Mouse (Mus musculus) forebrain, embryonic 11.5 days (tissue): ENCODE measurements around the gene Eif2d. TPM values are rescaled to one million over a fixed set of nuclear protein-coding genes. Genes with fewer than 3 reads are reported as not detected.

Experiments used
- ATAC-seq: fragments of 200-750 bp; cut with Nextera tagmentation; replicated peaks from 2 replicates; pipeline ENCODE4 v1.8.0; 2017; ENCODE audit warnings: moderate TSS enrichment; ENCODE audit not compliant: low FRiP score
- DNase-seq: peaks from one replicate; pipeline ENCODE4 v3.0.0-alpha.2; 2017; ENCODE audit warnings: low spot score
- H3K27ac ChIP-seq: fragments of 300-500 bp; sonication (generic); 2 replicates; pipeline ENCODE4 v1.5.1; 2014; ENCODE audit warnings: low read depth, low read length
- H3K27me3 ChIP-seq: fragments of 300-500 bp; sonication (generic); 2 replicates; pipeline ENCODE4 v1.6.1; 2014; ENCODE audit warnings: mild to moderate bottlenecking, low read length, mixed read lengths; ENCODE audit not compliant: control insufficient read depth, insufficient read depth
- H3K36me3 ChIP-seq: fragments of 300-500 bp; sonication (generic); 2 replicates; pipeline ENCODE4 v1.6.1; 2014; ENCODE audit warnings: mild to moderate bottlenecking, low read length, moderate library complexity, mixed read lengths; ENCODE audit not compliant: control insufficient read depth, insufficient read depth
- H3K4me1 ChIP-seq: fragments of 300-500 bp; sonication (generic); replicated peaks from 2 replicates; pipeline ENCODE4 v1.6.1; 2014; ENCODE audit warnings: low read length, mixed read lengths; ENCODE audit not compliant: control insufficient read depth, insufficient read depth
- H3K4me2 ChIP-seq: fragments of 300-500 bp; sonication (generic); 2 replicates; pipeline ENCODE4 v1.6.1; 2014; ENCODE audit warnings: low read depth, mild to moderate bottlenecking, low read length, moderate library complexity, mixed read lengths; ENCODE audit not compliant: severe bottlenecking
- H3K4me3 ChIP-seq: fragments of 300-500 bp; sonication (generic); 2 replicates; pipeline ENCODE4 v1.5.1; 2014; ENCODE audit warnings: low read depth, low read length
- H3K9ac ChIP-seq: fragments of 300-500 bp; sonication (generic); 2 replicates; pipeline ENCODE4 v1.6.1; 2014; ENCODE audit warnings: low read length
- H3K9me3 ChIP-seq: fragments of 300-500 bp; sonication (generic); 2 replicates; pipeline ENCODE4 v1.6.1; 2016; ENCODE audit warnings: low read length, mixed read lengths; ENCODE audit not compliant: control insufficient read depth
- WGBS: fragments of 180-500 bp; shearing (Covaris S2); extraction: QIAGEN DNeasy Blood & Tissue Kit; methylation state at CpG from one replicate; pipeline ENCODE4 v1.1.7; 2014; 5-methylcytosine and 5-hydroxymethylcytosine counted together
- polyA plus RNA-seq: library from polyadenylated mRNA; unstranded; fragments of >200 nt; fragmentation: Nextera tagmentation; extraction: Ambion mirVana; gene quantifications from 2 replicates; pipeline ENCODE4 v1.2.1, GENCODE M21; 2014

Gene Eif2d
- polyA plus RNA-seq, 1 experiment from 2014 or later, result 61.8 TPM

- WGBS, result 93% methylated on average over 8 of the region's 8 CpGs
- Histone ChIP-seq H3K9me3 (no peaks in the 10 kb centered on the region), H3K27me3 (no peaks in the 10 kb centered on the region), H3K27ac (no peak overlapping the region), H3K9ac (no peak overlapping the region), H3K4me2 (no peak overlapping the region), H3K4me3 (no peak overlapping the region), H3K4me1 (no peaks in the 10 kb centered on the region), H3K36me3 (peaks cover 4% of the 10 kb centered on the region)
- DNase-seq (no peak), ATAC-seq (no peak)
These were observed 22.8 kb downstream of the Eif2d start for GRCm38 (mm10) chr1:131175819-131176218.

- WGBS, result 92% methylated on average over 4 of the region's 4 CpGs
- no peak for DNase-seq
These were observed 24.3 kb downstream of the Eif2d start for GRCm38 (mm10) chr1:131177249-131177648.

GRCm38 (mm10) chr1:131178083-131178482 is 25.1 kb downstream of the Eif2d start:
- no peak overlapping the region for H3K4me2 ChIP-seq
- no peak overlapping the region for H3K9ac ChIP-seq
- no peak overlapping the region for H3K27ac ChIP-seq
- 92% methylated on average over 5 of the region's 5 CpGs for WGBS
- no peak overlapping the region for H3K4me3 ChIP-seq
- DNase-seq (no peak), ATAC-seq (no peak)
- H3K4me1 ChIP-seq, result no peaks in the 10 kb centered on the region
- no peaks in the 10 kb centered on the region; the same call in 1 of the 2 replicates for H3K36me3 ChIP-seq
- no peaks in the 10 kb centered on the region for H3K9me3 ChIP-seq
- no peaks in the 10 kb centered on the region for H3K27me3 ChIP-seq

More at GRCm38 (mm10) chr1:131177249-131177648, 24.3 kb downstream of the Eif2d start:
- Histone ChIP-seq H3K27me3 (no peaks in the 10 kb centered on the region), H3K9me3 (no peaks in the 10 kb centered on the region), H3K9ac (no peak overlapping the region), H3K27ac (no peak overlapping the region), H3K4me3 (no peak overlapping the region), H3K4me1 (no peaks in the 10 kb centered on the region), H3K36me3 (no peaks in the 10 kb centered on the region; the same call in 1 of the 2 replicates), H3K4me2 (no peak overlapping the region)
- ATAC-seq, result no peak

- DNase-seq (no peak), ATAC-seq (no peak)
- Histone ChIP-seq H3K9me3 (no peaks in the 10 kb centered on the region), H3K27ac (no peak overlapping the region), H3K36me3 (no peaks in the 10 kb centered on the region; the same call in 1 of the 2 replicates), H3K27me3 (no peaks in the 10 kb centered on the region), H3K4me3 (no peak overlapping the region), H3K9ac (no peak overlapping the region), H3K4me1 (no peaks in the 10 kb centered on the region), H3K4me2 (no peak overlapping the region)
- WGBS, result 98% methylated on average over 7 of the region's 7 CpGs
These were observed 27.4 kb downstream of the Eif2d start for GRCm38 (mm10) chr1:131180386-131180785.

- H3K4me3 ChIP-seq, result no peak overlapping the region
- H3K36me3 ChIP-seq, result no peaks in the 10 kb centered on the region; the same call in 1 of the 2 replicates
- H3K9ac ChIP-seq, result no peak overlapping the region
- no peak overlapping the region for H3K27ac ChIP-seq
- H3K4me1 ChIP-seq, result no peaks in the 10 kb centered on the region
- DNase-seq, result peak; percentile 86
- no peak overlapping the region for H3K4me2 ChIP-seq
- peak; percentile 45 for ATAC-seq
- H3K9me3 ChIP-seq, result no peaks in the 10 kb centered on the region
- no peaks in the 10 kb centered on the region for H3K27me3 ChIP-seq
- 71% methylated on average over 9 of the region's 9 CpGs for WGBS
These were observed 28.9 kb downstream of the Eif2d start for GRCm38 (mm10) chr1:131181642-131182527.

GRCm38 (mm10) chr1:131183201-131183600 is 30.2 kb downstream of the Eif2d start:
- Histone ChIP-seq H3K4me3 (no peak overlapping the region), H3K27ac (no peak overlapping the region), H3K36me3 (no peaks in the 10 kb centered on the region; the same call in 1 of the 2 replicates), H3K4me1 (no peaks in the 10 kb centered on the region), H3K4me2 (no peak overlapping the region), H3K9me3 (no peaks in the 10 kb centered on the region), H3K9ac (no peak overlapping the region), H3K27me3 (no peaks in the 10 kb centered on the region)
- no peak for DNase-seq
- ATAC-seq, result no peak
- 88% methylated on average over 7 of the region's 7 CpGs for WGBS

GRCm38 (mm10) chr1:131184253-131184955 is 31.4 kb downstream of the Eif2d start:
- Histone ChIP-seq H3K4me2 (no peak overlapping the region), H3K36me3 (no peaks in the 10 kb centered on the region; the same call in 1 of the 2 replicates), H3K9ac (no peak overlapping the region), H3K9me3 (no peaks in the 10 kb centered on the region), H3K4me3 (no peak overlapping the region), H3K27me3 (no peaks in the 10 kb centered on the region), H3K27ac (no peak overlapping the region), H3K4me1 (no peaks in the 10 kb centered on the region)
- ATAC-seq (no peak), DNase-seq (no peak)
- WGBS, result 90% methylated on average over 9 of the region's 9 CpGs

GRCm38 (mm10) chr1:131184956-131185660 is 32.1 kb downstream of the Eif2d start:
- H3K4me3 ChIP-seq, result no peak overlapping the region
- H3K27ac ChIP-seq, result no peak overlapping the region
- DNase-seq (no peak), ATAC-seq (no peak)
- H3K4me2 ChIP-seq, result no peak overlapping the region
- H3K36me3 ChIP-seq, result no peaks in the 10 kb centered on the region
- H3K27me3 ChIP-seq, result no peaks in the 10 kb centered on the region
- no peak overlapping the region for H3K9ac ChIP-seq
- H3K4me1 ChIP-seq, result no peaks in the 10 kb centered on the region
- WGBS, result 83% methylated on average over 8 of the region's 8 CpGs
- no peaks in the 10 kb centered on the region for H3K9me3 ChIP-seq
